Mouse (Mus musculus) brain, embryonic 14.5 days (tissue): ENCODE measurements around the gene Myl3.

ENCODE experiments used
- CTCF ChIP-seq: fragments of 200-500 bp; IDR thresholded peaks from 2 replicates; pipeline ENCODE4 v1.5.1; 2012; ENCODE audit warnings: inconsistent platforms, mild to moderate bottlenecking, moderate library complexity, borderline replicate concordance; ENCODE audit not compliant: insufficient read depth, insufficient read length; ENCODE audit errors: extremely low read depth
- POLR2A ChIP-seq: fragments of 200-500 bp; IDR thresholded peaks from 2 replicates; pipeline ENCODE4 v1.6.1; 2012; ENCODE audit warnings: mild to moderate bottlenecking, inconsistent platforms, borderline replicate concordance; ENCODE audit not compliant: poor library complexity, insufficient read depth, insufficient read length, severe bottlenecking; ENCODE audit errors: extremely low read depth

- no peak for TF ChIP-seq CTCF
- no peak for TF ChIP-seq POLR2A
Observed at GRCm38 (mm10) chr9:110790462-110790861, 48.8 kb downstream of the Myl3 start.
